ENCODE assay signal across 8 mouse cellular contexts in the genomic region with DNA sequence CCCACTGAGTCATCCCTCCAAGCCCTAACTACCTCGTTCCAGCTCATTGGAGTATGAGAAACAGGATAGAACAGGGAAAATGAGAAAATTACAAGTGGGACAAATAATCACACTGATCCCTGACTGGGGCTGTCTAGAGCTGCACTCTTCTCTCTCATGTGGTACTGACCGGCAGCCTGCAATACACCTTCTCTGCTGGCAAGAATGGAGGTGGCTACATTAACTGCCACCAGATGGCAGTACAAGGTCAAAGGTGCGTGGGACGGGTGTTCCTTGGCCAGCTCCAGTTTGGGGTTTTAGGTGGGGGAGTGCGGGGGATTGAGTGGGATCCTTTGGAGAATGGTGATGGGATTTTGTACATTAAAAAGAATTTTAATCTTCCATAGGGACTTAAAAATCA. TPM values are rescaled to one million over a fixed set of nuclear protein-coding genes. Genes with fewer than 3 reads are reported as not detected.
DNase-seq lines count a peak whose midpoint lies in the region; ATAC-seq and TF ChIP-seq lines count a peak whose summit lies in the region.

No protein-coding gene starts in this region.

- TF ChIP-seq CTCF in cerebellum, adult 2 months (IDR thresholded peaks at IDR 0.05; ENCODE audit: borderline replicate concordance, insufficient read depth, low read depth, low read length): peak; percentile 84
- peak; percentile 83 for TF ChIP-seq CTCF in lung, postnatal 0 days (IDR thresholded peaks at IDR 0.05)

- peak; percentile 55 for DNase-seq in B cell, adult 2 months
- DNase-seq in ES-E14 (ENCODE audit: low read depth, low spot score): peak; percentile 63
- peak; percentile 63 to 67 for DNase-seq in cerebellum, adult 2 months
- peak; percentile 33 for DNase-seq in gastrocnemius, postnatal 10 days
- DNase-seq in kidney, adult 8-10 months: peak; percentile 66 to 69
- peak; percentile 57 for DNase-seq in lung, postnatal 0 days (ENCODE audit: low spot score)
- DNase-seq in retina, postnatal 1 day: peak; percentile 74

- H3K36me3 ChIP-seq in ES-E14 (ENCODE audit: control insufficient read depth, insufficient read depth, low read length, poor library complexity, severe bottlenecking): no peaks in the 10 kb centered on the region
- H3K36me3 ChIP-seq in lung, postnatal 0 days (ENCODE audit: insufficient read depth, low read length): no peaks in the 10 kb centered on the region

- no peak for TF ChIP-seq EP300 in lung, postnatal 0 days (IDR thresholded peaks at IDR 0.05)

- whole genome bisulfite sequencing in cerebellum, adult 2 months: 17% methylated on average over 5 of the region's 5 CpGs
- WGBS in lung, postnatal 0 days: 13% methylated on average over 5 of the region's 5 CpGs

- H3K4me2 ChIP-seq in lung, postnatal 0 days (replicated peaks; ENCODE audit: low read depth, low read length): no peak overlapping the region

- in situ Hi-C loops in ES-E14 (cut with MboI; ENCODE audit: low sequenced_read_pairs in 2 of 2, unreplicated experiment in 2 of 2): no loop called here

- no peaks in the 10 kb centered on the region for H3K27me3 ChIP-seq in cerebellum, adult 2 months (ENCODE audit: control insufficient read depth, insufficient read depth, low read length)
- H3K27me3 ChIP-seq in lung, postnatal 0 days (replicated peaks; ENCODE audit: insufficient read depth, low read length): no peaks in the 10 kb centered on the region

- no peak overlapping the region for H3K9ac ChIP-seq in ES-E14 (ENCODE audit: insufficient read depth, low read depth, low read length, poor library complexity, severe bottlenecking)
- no peak overlapping the region for H3K9ac ChIP-seq in lung, postnatal 0 days (replicated peaks; ENCODE audit: low read depth)

- peaks cover 0 to 3% of the 10 kb centered on the region in 2 experiments; a peak in 1 of 4 replicates for H3K4me1 ChIP-seq in ES-E14 (ENCODE audit: control insufficient read depth in 2 of 2, insufficient read depth in 2 of 2, low read length in 2 of 2, poor library complexity in 1 of 2)
- no peaks in the 10 kb centered on the region for H3K4me1 ChIP-seq in cerebellum, adult 2 months (ENCODE audit: control insufficient read depth, insufficient read depth, low read length)
- H3K4me1 ChIP-seq in lung, postnatal 0 days (ENCODE audit: insufficient read depth, low read depth, low read length): no peaks in the 10 kb centered on the region

- no peak for TF ChIP-seq POLR2A in cerebellum, adult 2 months (IDR thresholded peaks at IDR 0.05; ENCODE audit: borderline replicate concordance, insufficient read depth, low read length)

- no peak overlapping the region for H3K27ac ChIP-seq in ES-E14 (ENCODE audit: insufficient read depth, low read depth, low read length, poor library complexity, severe bottlenecking)
- no peak overlapping the region for H3K27ac ChIP-seq in cerebellum, adult 2 months (ENCODE audit: insufficient read depth, low read length)
- no peak overlapping the region for H3K27ac ChIP-seq in lung, postnatal 0 days (ENCODE audit: low read length)

- no peak overlapping the region for H3K4me3 ChIP-seq in ES-E14 (ENCODE audit: insufficient read depth in 1 of 2, low read depth in 1 of 2, low read length in 2 of 2, poor library complexity in 1 of 2, severe bottlenecking in 1 of 2)
- no peak overlapping the region for H3K4me3 ChIP-seq in cerebellum, adult 2 months (replicated peaks; ENCODE audit: insufficient read depth, low read depth, low read length)
- H3K4me3 ChIP-seq in lung, postnatal 0 days (ENCODE audit: low read depth, low read length): no peak overlapping the region

- no peaks in the 10 kb centered on the region for H3K9me3 ChIP-seq in ES-E14 (ENCODE audit: control insufficient read depth, insufficient read depth, low read depth, low read length)
- no peaks in the 10 kb centered on the region for H3K9me3 ChIP-seq in lung, postnatal 0 days (ENCODE audit: low read length)

- ATAC-seq in lung, postnatal 0 days: no peak
- ATAC-seq in erythroblast, adult 5-6 weeks (replicated peaks; ENCODE audit: low FRiP score, poor library complexity, severe bottlenecking): no peak; the same call in 1 of the 2 replicates

TF ChIP-seq in ES-E14, 5 proteins besides CTCF, POLR2A, EP300 and RAD21:
- TF ChIP-seq MAFK (IDR thresholded peaks at IDR 0.05; ENCODE audit: insufficient read depth, low read depth, low read length) (no peak), ZC3H11A (IDR thresholded peaks at IDR 0.05; ENCODE audit: borderline replicate concordance, low read depth, low read length) (peak; percentile 76), ZNF384 (IDR thresholded peaks at IDR 0.05; ENCODE audit: low read depth, low read length) (no peak)
TF ChIP-seq in ES-E14: peak in this region for 1.

RNA-seq across cellular contexts. Expression of gene Thnsl2, which starts 5.3 kb away (rescaled TPM):
- 4.5 and 5.2 TPM in 2 replicates for total RNA-seq in ES-E14 (2012; rRNA removed)
- 6.5 and 6.6 TPM in 2 replicates for polyA plus RNA-seq in cerebellum, adult 2 months (2012; rRNA removed)
- total RNA-seq in gastrocnemius, postnatal 10 days (2021): 1 to 10 TPM; 7.8 to 8.5 TPM
- 15.0 and 15.4 TPM in 2 replicates for polyA plus RNA-seq in lung, postnatal 0 days (2015; fragmentation: Nextera tagmentation; extraction: Ambion mirVana)
- not detected in 2 replicates for total RNA-seq in erythroblast, adult 5-6 weeks (2015; ENCODE audit: low replicate concordance)
- total RNA-seq in erythroblast, adult 5-6 weeks (2017; ENCODE audit: low replicate concordance): not detected in 2 replicates

RNA-seq across cellular contexts. Expression of gene Fabp1, which starts 50.1 kb away (rescaled TPM):
- total RNA-seq in ES-E14 (2012; rRNA removed): not detected in 2 replicates
- not detected in 2 replicates for polyA plus RNA-seq in cerebellum, adult 2 months (2012; rRNA removed)
- total RNA-seq in gastrocnemius, postnatal 10 days (2021): under 1 TPM in 1 of 2 experiments, not detected in 1; 0.70 TPM
- 0.36 and 1.2 TPM in 2 replicates for polyA plus RNA-seq in lung, postnatal 0 days (2015; fragmentation: Nextera tagmentation; extraction: Ambion mirVana)
- not detected in 2 replicates for total RNA-seq in erythroblast, adult 5-6 weeks (2015; ENCODE audit: low replicate concordance)
- not detected in 2 replicates for total RNA-seq in erythroblast, adult 5-6 weeks (2017; ENCODE audit: low replicate concordance)
